Mouse (Mus musculus) hindbrain, postnatal 0 days (tissue): ENCODE results near the gene Ubash3b. TPM values are rescaled to one million over a fixed set of nuclear protein-coding genes. Genes with fewer than 3 reads are reported as not detected.
A peak's percentile ranks its signal among the peaks of the same experiment; 100 is the strongest.

Experiments used
- ATAC-seq: fragments of 200-750 bp; cut with Nextera tagmentation; 2 replicates; pipeline ENCODE4 v1.8.0; 2017; ENCODE audit warnings: mild to moderate bottlenecking, moderate TSS enrichment, moderate library complexity
- DNase-seq: peaks from one replicate; pipeline ENCODE4 v3.0.0-alpha.2; 2015; ENCODE audit warnings: low spot score
- H3K27ac ChIP-seq: fragments of 300-500 bp; sonication (generic); 2 replicates; pipeline ENCODE4 v1.5.1; 2014; ENCODE audit warnings: mild to moderate bottlenecking
- H3K27me3 ChIP-seq: fragments of 300-500 bp; sonication (generic); 2 replicates; pipeline ENCODE4 v1.6.1; 2014; ENCODE audit warnings: low read length, mixed read lengths; ENCODE audit not compliant: insufficient read depth
- H3K36me3 ChIP-seq: fragments of 300-500 bp; sonication (generic); 2 replicates; pipeline ENCODE4 v1.6.1; 2014; ENCODE audit warnings: low read length, mixed read lengths; ENCODE audit not compliant: insufficient read depth
- H3K4me1 ChIP-seq: fragments of 300-500 bp; sonication (generic); 2 replicates; pipeline ENCODE4 v1.6.1; 2014; ENCODE audit warnings: antibody characterized with exemption, low read length, mixed read lengths; ENCODE audit not compliant: insufficient read depth
- H3K4me2 ChIP-seq: fragments of 300-500 bp; sonication (generic); 2 replicates; pipeline ENCODE4 v1.6.1; 2014; ENCODE audit warnings: low read depth, mild to moderate bottlenecking, low read length, moderate library complexity, mixed read lengths
- H3K4me3 ChIP-seq: fragments of 300-500 bp; sonication (generic); 2 replicates; pipeline ENCODE4 v1.5.1; 2014; ENCODE audit warnings: low read length
- H3K9ac ChIP-seq: fragments of 300-500 bp; sonication (generic); replicated peaks from 2 replicates; pipeline ENCODE4 v1.6.1; 2014; ENCODE audit warnings: mild to moderate bottlenecking, low read length, moderate library complexity, mixed read lengths
- H3K9me3 ChIP-seq: fragments of 300-500 bp; sonication (generic); 2 replicates; pipeline ENCODE4 v1.6.1; 2016; ENCODE audit warnings: low read length, mixed read lengths
- CTCF ChIP-seq: IDR thresholded peaks from 2 replicates; pipeline ENCODE4 v1.5.1; 2016; ENCODE audit warnings: antibody characterized with exemption, control low read depth, low read depth
- WGBS: fragments of 180-500 bp; shearing (Covaris S2); extraction: QIAGEN DNeasy Blood & Tissue Kit; methylation state at CpG from one replicate; pipeline ENCODE4 v1.1.7; 2014; 5-methylcytosine and 5-hydroxymethylcytosine counted together
- polyA plus RNA-seq: library from polyadenylated mRNA; unstranded; fragments of >200 nt; fragmentation: Nextera tagmentation; extraction: Ambion mirVana; gene quantifications from 2 replicates; pipeline ENCODE4 v1.2.1, GENCODE M21; 2015
- total RNA-seq: library from RNA; depleted of rRNA; stranded (reverse); fragments of >200 nt; gene quantifications from 2 replicates; pipeline ENCODE4 v1.2.3, GENCODE M21; 2014

Gene Ubash3b
- total and polyA plus RNA-seq, 2 experiments from 2014 or later, result 28.6 to 41.3 TPM

- H3K9me3 ChIP-seq, result no peaks in the 10 kb centered on the region
These were observed 4.3 kb downstream of the Ubash3b start for GRCm38 (mm10) chr9:41157020-41157871.

DNA sequence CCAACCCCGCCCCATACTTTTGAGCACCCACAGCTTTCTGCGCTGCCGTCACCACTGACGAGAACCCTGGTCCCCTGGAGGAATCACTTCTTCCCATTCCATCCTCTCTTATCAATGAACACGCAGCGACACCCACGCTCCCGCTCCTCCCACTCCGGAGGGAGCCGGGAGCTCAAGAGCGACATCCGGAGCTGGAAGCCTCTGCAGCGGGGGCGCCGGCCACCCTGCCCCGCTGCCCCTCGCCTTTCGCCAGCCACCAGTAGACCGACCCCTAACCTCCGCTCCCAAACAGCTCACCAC lies 4.8 kb downstream of the Ubash3b start:
- Histone ChIP-seq H3K36me3 (no peaks in the 10 kb centered on the region), H3K9ac (peak overlapping the region; percentile 90), H3K4me1 (peaks cover 20% of the 10 kb centered on the region; the same call in 1 of the 2 replicates), H3K4me2 (peak overlapping the region; percentile 76), H3K27me3 (no peaks in the 10 kb centered on the region), H3K4me3 (peak overlapping the region; percentile 91), H3K27ac (peak overlapping the region; percentile 93), H3K9me3 (no peaks in the 10 kb centered on the region)
- 0% methylated on average over 18 of the region's 20 CpGs for whole genome bisulfite sequencing
- no peak for TF ChIP-seq CTCF
- peak; percentile 24 for ATAC-seq
- peak; percentile 70 for DNase-seq

More at GRCm38 (mm10) chr9:41157020-41157871, 4.3 kb downstream of the Ubash3b start:
- H3K4me1 ChIP-seq, result peaks cover 15% of the 10 kb centered on the region; the same call in 1 of the 2 replicates
- no peak; the same call in 1 of the 2 replicates for TF ChIP-seq CTCF
- H3K4me2 ChIP-seq, result peak overlapping the region; percentile 76
- peak overlapping the region; percentile 91 for H3K4me3 ChIP-seq
- DNase-seq (peak; percentile 94), ATAC-seq (peak; percentile 87)
- H3K27ac ChIP-seq, result peak overlapping the region; percentile 93
- H3K36me3 ChIP-seq, result no peaks in the 10 kb centered on the region
- under 1% methylated on average over 80 of the region's 82 CpGs for WGBS
- no peaks in the 10 kb centered on the region for H3K27me3 ChIP-seq
- peak overlapping the region; percentile 90 for H3K9ac ChIP-seq

GRCm38 (mm10) chr9:41156006-41156719 lies 5.3 kb downstream of the Ubash3b start:
- DNase-seq (peak; percentile 20), ATAC-seq (peak; percentile 25)
- TF ChIP-seq CTCF, result no peak
- no peaks in the 10 kb centered on the region for H3K27me3 ChIP-seq
- H3K9ac ChIP-seq, result peak overlapping the region; percentile 90
- no peaks in the 10 kb centered on the region for H3K36me3 ChIP-seq
- H3K4me3 ChIP-seq, result peak overlapping the region; percentile 91
- peak overlapping the region; percentile 93; the same call in 1 of the 2 replicates for H3K27ac ChIP-seq
- peak overlapping the region; percentile 76 for H3K4me2 ChIP-seq
- WGBS, result 21% methylated on average over 20 of the region's 20 CpGs
- H3K4me1 ChIP-seq, result peaks cover 25% of the 10 kb centered on the region; the same call in 1 of the 2 replicates
- no peaks in the 10 kb centered on the region for H3K9me3 ChIP-seq

DNA sequence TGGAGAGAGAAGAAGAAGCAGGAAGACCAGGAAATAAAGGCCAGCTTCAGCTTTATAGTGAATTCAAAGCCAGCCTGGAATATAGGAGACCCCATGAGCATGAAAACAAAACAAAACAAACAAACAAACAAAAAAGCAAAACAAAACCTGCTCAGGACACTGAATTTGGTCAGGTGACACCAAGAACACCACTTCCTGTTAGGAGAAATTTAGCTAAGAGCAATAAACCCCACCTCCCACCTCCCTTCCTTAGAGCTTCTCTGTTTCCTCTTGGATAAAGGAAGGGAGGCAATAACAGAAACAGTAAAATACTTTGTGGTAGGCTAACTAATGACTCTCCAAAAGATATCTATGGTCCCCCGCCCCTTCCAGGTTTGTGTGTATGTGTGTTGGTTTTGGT lies 7.5 kb downstream of the Ubash3b start:
- no peak overlapping the region for H3K4me3 ChIP-seq
- H3K9ac ChIP-seq, result no peak overlapping the region
- ATAC-seq, result no peak
- no peak for DNase-seq
- H3K9me3 ChIP-seq, result no peaks in the 10 kb centered on the region
- 88% methylated on average over 1 of the region's 1 CpGs for WGBS
- peaks cover 39% of the 10 kb centered on the region for H3K4me1 ChIP-seq
- H3K4me2 ChIP-seq, result no peak overlapping the region
- H3K27me3 ChIP-seq, result no peaks in the 10 kb centered on the region
- TF ChIP-seq CTCF, result no peak
- H3K36me3 ChIP-seq, result no peaks in the 10 kb centered on the region
- no peak overlapping the region for H3K27ac ChIP-seq

- no peak for DNase-seq
These were observed 8.4 kb downstream of the Ubash3b start for GRCm38 (mm10) chr9:41153050-41153449.

DNA sequence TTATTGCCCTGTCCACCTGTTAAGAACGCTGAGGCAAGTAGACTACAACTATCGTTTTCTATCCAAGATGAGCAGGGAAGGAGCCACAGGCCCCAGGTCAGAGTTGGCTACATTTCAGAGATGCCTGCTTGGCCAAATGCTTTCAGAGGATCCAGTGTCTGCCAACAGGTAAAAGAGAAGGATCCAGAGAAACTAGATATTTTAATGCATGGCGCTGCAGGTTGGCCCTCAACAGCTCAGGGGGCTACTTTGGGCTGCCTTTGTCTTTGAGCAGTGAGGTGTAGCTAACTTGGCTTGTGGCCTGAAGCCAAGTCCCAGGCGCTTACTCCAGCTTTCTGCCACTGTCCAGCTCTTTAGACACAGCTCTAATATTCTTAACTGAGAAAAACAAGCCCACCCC lies 10.0 kb downstream of the Ubash3b start:
- Histone ChIP-seq H3K27ac (peak overlapping the region; percentile 23; the same call in 1 of the 2 replicates), H3K9ac (no peak overlapping the region), H3K27me3 (no peaks in the 10 kb centered on the region), H3K9me3 (no peaks in the 10 kb centered on the region), H3K4me3 (no peak overlapping the region), H3K4me1 (peaks cover 63% of the 10 kb centered on the region), H3K36me3 (no peaks in the 10 kb centered on the region), H3K4me2 (no peak overlapping the region)
- no peak for TF ChIP-seq CTCF
- WGBS, result 54% methylated on average over 4 of the region's 4 CpGs
- no peak for ATAC-seq
- DNase-seq, result peak; percentile 70

More at GRCm38 (mm10) chr9:41153050-41153449, 8.4 kb downstream of the Ubash3b start:
- no peak overlapping the region for H3K4me3 ChIP-seq
- H3K9me3 ChIP-seq, result no peaks in the 10 kb centered on the region
- TF ChIP-seq CTCF, result no peak
- H3K36me3 ChIP-seq, result no peaks in the 10 kb centered on the region
- no peak overlapping the region for H3K4me2 ChIP-seq
- H3K27me3 ChIP-seq, result no peaks in the 10 kb centered on the region
- peaks cover 47% of the 10 kb centered on the region for H3K4me1 ChIP-seq
- ATAC-seq, result no peak
- no peak overlapping the region for H3K27ac ChIP-seq
- no peak overlapping the region for H3K9ac ChIP-seq
- WGBS, result 36% methylated on average over 5 of the region's 5 CpGs
